Mouse (Mus musculus) spleen, adult 2 months (tissue): ENCODE data around the gene Gpr19. TPM values are rescaled to one million over a fixed set of nuclear protein-coding genes. Genes with fewer than 3 reads are reported as not detected.
A peak's percentile ranks its signal among the peaks of the same experiment; 100 is the strongest.

Experiments used
- DNase-seq, 2 experiments: peaks; one replicate each; pipeline versions ENCODE4 v3.0.0 to v3.0.0-alpha.2; 2012 to 2021; ENCODE audit warnings: low spot score in 2 of 2, low read depth in 1 of 2
- H3K27ac ChIP-seq: fragments of 200-500 bp; 2 replicates; pipeline ENCODE4 v1.5.1; 2012; ENCODE audit warnings: low read length, inconsistent platforms; ENCODE audit not compliant: insufficient read depth
- H3K27me3 ChIP-seq: fragments of 200-500 bp; 2 replicates; pipeline ENCODE4 v1.6.1; 2012; ENCODE audit warnings: mild to moderate bottlenecking, moderate library complexity, low read length, inconsistent platforms; ENCODE audit not compliant: control insufficient read depth, insufficient read depth
- H3K36me3 ChIP-seq: fragments of 200-500 bp; 2 replicates; pipeline ENCODE4 v1.6.1; 2012; ENCODE audit warnings: mild to moderate bottlenecking, low read length, inconsistent platforms; ENCODE audit not compliant: control insufficient read depth, insufficient read depth
- H3K4me1 ChIP-seq: fragments of 200-500 bp; 2 replicates; pipeline ENCODE4 v1.6.1; 2011; ENCODE audit warnings: inconsistent platforms; ENCODE audit not compliant: control insufficient read depth, insufficient read depth, insufficient read length
- H3K4me3 ChIP-seq: fragments of 200-500 bp; 2 replicates; pipeline ENCODE4 v1.5.1; 2011; ENCODE audit warnings: mild to moderate bottlenecking, inconsistent platforms; ENCODE audit not compliant: insufficient read depth, insufficient read length; ENCODE audit errors: extremely low read depth
- CTCF ChIP-seq: fragments of 200-500 bp; IDR thresholded peaks from 2 replicates; pipeline ENCODE4 v1.5.1; 2011; ENCODE audit warnings: mild to moderate bottlenecking, inconsistent platforms; ENCODE audit not compliant: insufficient read depth, insufficient read length, insufficient replicate concordance; ENCODE audit errors: extremely low read depth
- POLR2A ChIP-seq: fragments of 200-500 bp; IDR thresholded peaks from 2 replicates; pipeline ENCODE4 v1.6.1; 2011; ENCODE audit warnings: low read depth, low read length, inconsistent platforms
- WGBS: fragments of 180-500 bp; shearing (Covaris S2); methylation state at CpG from one replicate; pipeline ENCODE4 v1.1.7; 2018; 5-methylcytosine and 5-hydroxymethylcytosine counted together
- polyA plus RNA-seq: library from polyadenylated mRNA; depleted of rRNA; stranded (reverse); fragments of >200 nt; gene quantifications from 2 replicates; pipeline ENCODE4 v1.2.3, GENCODE M21; 2012

Gene Gpr19
- polyA plus RNA-seq, 1 experiment = 6.4 TPM

DNA sequence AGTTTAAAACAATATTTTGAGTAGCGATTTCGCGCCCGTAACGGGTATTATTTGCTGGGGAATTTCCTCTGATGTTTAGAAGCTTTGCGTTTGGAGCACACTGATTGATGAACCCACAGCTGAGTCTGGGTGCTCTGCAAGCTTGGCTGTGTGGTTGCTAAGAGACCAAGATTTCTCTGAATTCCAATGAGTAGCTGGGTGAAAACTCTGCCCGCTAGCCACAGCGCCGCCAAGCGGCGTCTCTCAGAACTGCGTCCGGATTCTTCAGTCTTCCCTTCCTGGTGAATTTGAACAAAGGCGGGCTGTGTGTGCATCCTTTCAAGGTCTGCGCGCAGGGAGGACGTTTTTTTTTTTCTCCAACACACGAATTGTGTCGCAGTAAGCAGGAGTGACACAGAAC is 35.2 kb downstream of the Gpr19 start:
- H3K4me1 ChIP-seq = peaks cover 3% of the 10 kb centered on the region; the same call in 1 of the 2 replicates
- no peak overlapping the region for H3K27ac ChIP-seq
- TF ChIP-seq POLR2A (no peak), CTCF (peak; percentile 95)
- WGBS = 8% methylated on average over 19 of the region's 19 CpGs
- no peaks in the 10 kb centered on the region for H3K36me3 ChIP-seq
- no peaks in the 10 kb centered on the region for H3K27me3 ChIP-seq
- H3K4me3 ChIP-seq = no peak overlapping the region
- peak; percentile 52 to 83 for DNase-seq

DNA sequence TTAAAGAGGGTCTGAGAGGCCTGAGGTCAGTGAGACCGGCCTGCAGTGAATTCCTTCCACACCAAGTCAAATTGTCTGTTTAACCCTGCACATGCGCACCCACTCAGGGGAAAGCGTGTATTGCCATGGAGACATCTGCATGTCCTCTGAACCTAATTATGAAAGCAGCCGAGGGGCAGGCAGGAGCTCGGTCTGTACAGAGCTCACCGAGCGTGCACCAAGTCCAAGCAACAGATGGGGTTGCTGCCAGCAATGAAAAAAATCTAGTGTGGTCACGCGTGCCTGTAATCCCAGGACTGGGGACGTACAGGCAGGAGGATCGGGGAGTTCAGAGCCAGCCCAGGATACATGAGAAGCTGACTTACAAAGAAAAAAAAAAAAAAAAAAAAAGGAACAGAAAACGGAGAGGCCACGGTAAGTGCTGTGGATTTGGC is 35.7 kb downstream of the Gpr19 start:
- no peak overlapping the region for H3K27ac ChIP-seq
- no peak overlapping the region for H3K4me3 ChIP-seq
- H3K4me1 ChIP-seq = peaks cover 3% of the 10 kb centered on the region; the same call in 1 of the 2 replicates
- H3K36me3 ChIP-seq = no peaks in the 10 kb centered on the region
- no peak for TF ChIP-seq CTCF
- no peak for TF ChIP-seq POLR2A
- H3K27me3 ChIP-seq = no peaks in the 10 kb centered on the region
- 62% methylated on average over 13 of the region's 13 CpGs for WGBS
- no peak for DNase-seq

DNA sequence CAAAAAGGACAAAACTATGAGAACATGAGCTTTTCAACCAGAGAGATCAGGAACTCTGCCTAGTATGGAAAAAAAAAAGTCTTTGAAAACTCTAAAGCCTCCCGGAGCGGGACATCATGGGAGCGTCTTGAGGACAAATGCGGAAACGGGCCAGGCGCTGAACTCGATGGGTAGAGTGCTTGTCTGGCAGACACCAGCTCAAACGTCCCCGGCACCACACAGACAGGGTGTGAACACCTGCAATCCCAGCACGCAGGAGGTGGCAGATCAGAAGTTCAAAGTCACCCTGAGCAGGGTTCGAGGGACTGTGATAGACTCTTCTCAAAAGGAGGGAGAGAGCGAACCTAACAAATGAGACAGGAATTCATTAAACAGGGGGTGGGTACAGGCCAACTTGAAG is 37.0 kb downstream of the Gpr19 start:
- TF ChIP-seq POLR2A (no peak), CTCF (no peak)
- DNase-seq = no peak
- Histone ChIP-seq H3K36me3 (no peaks in the 10 kb centered on the region), H3K4me3 (no peak overlapping the region), H3K27me3 (no peaks in the 10 kb centered on the region), H3K4me1 (peaks cover 3% of the 10 kb centered on the region; the same call in 1 of the 2 replicates), H3K27ac (no peak overlapping the region)
- WGBS = 92% methylated on average over 12 of the region's 12 CpGs

DNA sequence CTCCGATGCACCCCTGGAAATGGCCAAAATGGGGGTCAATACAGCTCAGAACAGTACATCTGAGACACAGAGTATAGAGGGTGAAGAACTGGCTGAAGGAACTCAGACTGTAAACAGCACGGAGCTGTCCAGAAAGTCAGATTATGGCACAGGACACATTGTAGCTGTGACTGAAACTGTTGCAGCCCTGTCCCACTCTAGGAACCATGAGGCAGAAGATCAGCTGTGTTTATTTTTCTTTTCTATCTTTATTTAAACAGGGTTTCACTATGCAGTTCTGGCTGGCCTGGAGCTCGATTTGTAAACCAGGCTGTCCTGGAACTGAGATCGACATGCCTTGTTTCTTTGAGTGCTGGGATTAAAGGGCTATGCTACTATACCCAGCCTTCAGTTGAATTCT is 38.1 kb downstream of the Gpr19 start:
- TF ChIP-seq POLR2A = no peak
- no peak for TF ChIP-seq CTCF
- Histone ChIP-seq H3K4me3 (no peak overlapping the region), H3K4me1 (peaks cover 3% of the 10 kb centered on the region; the same call in 1 of the 2 replicates), H3K27me3 (no peaks in the 10 kb centered on the region), H3K36me3 (0 out of 2 replicates have a peak, but pooled peaks cover 1% of the 10 kb centered on the region), H3K27ac (no peak overlapping the region)
- DNase-seq = no peak
- WGBS = 88% methylated on average over 4 of the region's 4 CpGs

DNA sequence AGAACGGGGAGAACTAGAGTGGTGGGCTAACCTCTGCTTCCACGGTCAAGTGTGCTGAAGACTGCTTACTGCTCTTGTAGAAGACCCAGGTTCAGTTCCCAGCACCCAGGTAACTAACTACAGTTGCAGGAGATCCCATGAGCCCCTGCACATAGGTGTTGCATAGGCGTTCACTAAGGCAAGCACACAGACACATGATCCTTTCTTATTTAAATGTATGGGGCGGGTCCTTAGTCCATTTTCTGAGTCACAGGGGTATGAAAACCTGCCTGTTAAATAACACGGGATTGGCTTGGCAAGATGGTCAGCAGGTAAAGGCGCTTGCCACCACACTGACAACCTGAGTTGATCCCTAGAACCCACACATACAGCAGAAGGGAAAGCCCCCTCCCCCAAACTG is 39.4 kb downstream of the Gpr19 start:
- DNase-seq = no peak
- Histone ChIP-seq H3K27me3 (no peaks in the 10 kb centered on the region), H3K36me3 (0 out of 2 replicates have a peak, but pooled peaks cover 1% of the 10 kb centered on the region), H3K27ac (no peak overlapping the region), H3K4me3 (no peak overlapping the region), H3K4me1 (peaks cover 3% of the 10 kb centered on the region; the same call in 1 of the 2 replicates)
- WGBS = 93% methylated on average over 6 of the region's 6 CpGs
- no peak for TF ChIP-seq CTCF
- TF ChIP-seq POLR2A = no peak

DNA sequence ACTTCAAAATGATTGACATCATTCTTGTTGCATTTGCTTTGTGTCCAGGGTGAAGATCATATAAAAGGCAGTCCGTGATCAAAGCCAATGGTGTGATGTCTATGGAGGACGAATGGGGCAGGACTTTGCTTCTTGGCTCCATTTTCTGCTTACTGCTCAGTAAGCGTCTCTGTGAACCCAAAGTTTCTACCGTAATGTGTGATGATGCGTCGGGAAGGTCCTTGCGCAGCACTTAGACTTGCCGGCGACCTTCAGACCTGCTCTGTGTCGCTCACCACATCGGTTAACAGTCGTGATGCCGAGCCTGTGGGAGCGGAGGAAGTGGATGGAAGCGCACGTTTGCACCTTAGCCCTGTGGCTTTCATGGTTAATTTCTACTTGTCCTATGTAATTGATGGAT is 42.5 kb downstream of the Gpr19 start:
- Histone ChIP-seq H3K36me3 (peaks cover 5% of the 10 kb centered on the region; the same call in 1 of the 2 replicates), H3K4me1 (no peaks in the 10 kb centered on the region), H3K27ac (no peak overlapping the region), H3K4me3 (no peak overlapping the region), H3K27me3 (no peaks in the 10 kb centered on the region)
- WGBS = 96% methylated on average over 16 of the region's 16 CpGs
- DNase-seq = no peak
- no peak for TF ChIP-seq CTCF
- TF ChIP-seq POLR2A = no peak

DNA sequence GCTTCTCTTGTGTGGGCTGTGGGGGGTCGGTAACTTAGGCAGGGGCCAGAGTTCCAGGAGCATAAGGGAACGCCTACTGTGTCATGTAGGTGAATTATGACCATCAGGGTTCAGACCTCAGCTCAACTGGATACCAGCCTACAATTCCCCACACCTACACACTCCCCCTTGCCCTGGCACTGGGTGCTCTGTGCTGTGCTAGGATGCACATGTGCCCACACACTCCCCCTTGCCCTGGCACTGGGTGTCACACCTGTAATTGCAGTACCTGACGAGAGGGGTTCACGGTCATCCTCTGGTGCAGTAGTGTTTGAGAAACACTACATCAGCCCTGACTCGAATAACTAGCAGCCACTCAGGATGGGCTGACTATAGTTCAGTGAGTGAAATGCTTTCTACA is 43.6 kb downstream of the Gpr19 start:
- Histone ChIP-seq H3K4me3 (no peak overlapping the region), H3K4me1 (no peaks in the 10 kb centered on the region), H3K27me3 (no peaks in the 10 kb centered on the region), H3K36me3 (peaks cover 11% of the 10 kb centered on the region; the same call in 1 of the 2 replicates), H3K27ac (no peak overlapping the region)
- TF ChIP-seq CTCF (no peak), POLR2A (no peak)
- WGBS = 89% methylated on average over 5 of the region's 5 CpGs
- DNase-seq = no peak
